Mouse (Mus musculus): ENCODE measurements around the gene Zyx.

Gene Zyx

DNA sequence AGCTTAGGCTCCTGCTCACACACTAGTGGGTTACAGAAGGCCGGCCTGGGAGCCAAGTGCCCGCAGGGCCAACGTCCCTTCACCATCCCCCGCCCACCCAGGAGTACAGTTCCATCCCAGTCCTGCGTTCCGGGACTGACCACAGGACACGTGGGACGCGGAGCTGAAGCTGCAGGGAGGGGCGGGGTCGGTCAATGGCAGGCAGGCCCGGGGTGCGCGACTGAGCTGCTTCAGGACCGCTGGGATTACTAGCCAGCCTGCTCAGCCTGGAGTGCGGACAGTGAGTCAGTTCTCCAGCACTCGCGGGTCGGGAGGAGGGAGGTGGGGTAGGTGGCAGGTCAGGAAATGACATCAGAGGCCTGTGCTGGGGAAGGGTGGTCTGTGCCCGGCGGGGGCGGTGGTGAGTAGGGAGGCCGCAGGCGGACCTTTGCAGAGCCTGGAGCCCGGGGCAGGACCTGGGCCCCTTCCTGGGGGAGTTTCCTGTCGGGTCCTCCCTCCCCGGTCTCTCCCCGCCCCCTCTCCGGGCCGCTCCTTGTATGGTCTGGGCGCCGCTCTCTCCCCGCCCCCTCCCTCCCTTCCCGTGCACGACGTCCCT lies at the start of gene Zyx:
TSS of gene Zyx (plus strand) at position 205 of the 595 bp plus-strand sequence.
- peak; percentile 80 for DNase-seq (ENCODE audit: low spot score in 2 of 2)

DNA sequence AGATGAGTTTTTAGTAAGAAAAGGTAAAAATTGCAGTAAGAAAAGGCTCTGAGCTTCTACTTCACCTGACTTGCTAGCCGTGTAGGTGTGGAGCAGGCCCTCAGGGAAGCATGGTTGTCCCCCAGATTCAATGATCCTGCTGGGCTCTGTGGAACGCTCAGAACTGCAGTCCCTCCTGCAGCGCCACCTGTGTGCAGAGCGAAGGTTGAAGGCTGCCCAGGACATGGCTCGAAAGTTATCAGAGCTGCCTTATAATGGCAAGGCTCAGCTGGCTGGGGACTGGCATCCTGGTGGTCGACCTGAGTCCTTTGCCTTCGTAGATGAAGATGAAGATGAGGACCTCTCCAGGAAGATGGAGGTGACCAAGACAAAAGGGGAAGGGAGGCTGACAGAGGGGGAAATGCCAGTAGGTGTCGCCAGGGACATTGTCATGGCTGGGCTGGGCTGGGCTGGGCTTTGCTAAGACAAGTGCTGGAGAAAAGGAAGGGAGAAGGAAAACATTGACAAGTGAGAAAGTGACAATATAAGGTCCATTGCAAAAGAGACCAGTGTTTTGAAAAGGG lies 39.5 kb upstream of the Zyx start:
- DNase-seq (ENCODE audit: low spot score in 2 of 2): no peak

DNA sequence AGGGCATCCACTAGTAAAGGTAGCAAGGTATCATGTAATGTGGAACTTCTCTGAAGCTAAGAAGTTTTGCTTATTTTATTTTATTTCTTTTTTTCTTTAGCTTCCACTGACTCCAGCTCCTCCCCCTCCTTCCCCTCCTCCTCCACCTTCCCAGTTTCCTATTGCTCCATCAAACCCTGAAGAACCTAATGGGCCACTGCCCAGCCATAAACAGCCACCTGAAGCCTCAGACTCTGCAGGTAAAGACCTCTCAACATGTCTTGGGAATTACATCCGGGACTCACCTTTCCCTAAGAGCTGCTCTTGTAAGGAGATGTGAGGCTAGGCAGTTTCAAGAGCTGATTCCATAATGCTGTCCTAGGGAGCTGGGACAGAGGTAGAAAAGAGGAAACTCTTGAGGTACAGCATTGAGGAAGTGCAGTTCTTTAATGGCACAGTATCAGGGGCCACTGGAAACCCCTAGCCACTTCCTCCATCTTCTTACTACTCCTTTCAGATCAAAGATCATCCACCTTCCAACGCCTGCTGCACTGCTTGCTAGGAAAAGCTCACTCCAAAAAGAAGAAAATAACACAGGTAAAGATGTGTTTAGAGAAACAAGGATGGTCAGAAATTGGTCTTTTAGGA lies 38.9 kb upstream of the Zyx start:
- DNase-seq (ENCODE audit: low spot score in 2 of 2): no peak

DNA sequence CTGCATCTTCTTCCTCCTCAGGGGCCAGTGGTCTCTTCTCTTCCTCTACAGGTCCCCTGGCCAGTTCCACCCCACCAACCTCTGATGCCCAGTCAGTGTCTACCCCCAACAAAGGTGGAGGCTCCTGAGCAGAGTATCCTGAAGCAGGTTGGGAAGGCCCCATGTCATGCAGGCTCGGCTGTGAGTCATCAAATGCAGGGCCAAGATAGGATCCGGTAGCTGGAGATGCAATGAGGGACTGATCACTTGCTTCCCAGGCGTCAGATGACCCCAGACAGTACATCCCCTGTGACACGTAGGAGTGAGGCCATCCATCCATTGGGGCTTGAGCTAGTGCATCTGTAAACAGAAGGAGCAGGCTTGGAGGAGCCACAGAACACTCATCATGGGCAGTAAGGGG lies 31.1 kb upstream of the Zyx start:
- DNase-seq (ENCODE audit: low spot score in 2 of 2): no peak

DNA sequence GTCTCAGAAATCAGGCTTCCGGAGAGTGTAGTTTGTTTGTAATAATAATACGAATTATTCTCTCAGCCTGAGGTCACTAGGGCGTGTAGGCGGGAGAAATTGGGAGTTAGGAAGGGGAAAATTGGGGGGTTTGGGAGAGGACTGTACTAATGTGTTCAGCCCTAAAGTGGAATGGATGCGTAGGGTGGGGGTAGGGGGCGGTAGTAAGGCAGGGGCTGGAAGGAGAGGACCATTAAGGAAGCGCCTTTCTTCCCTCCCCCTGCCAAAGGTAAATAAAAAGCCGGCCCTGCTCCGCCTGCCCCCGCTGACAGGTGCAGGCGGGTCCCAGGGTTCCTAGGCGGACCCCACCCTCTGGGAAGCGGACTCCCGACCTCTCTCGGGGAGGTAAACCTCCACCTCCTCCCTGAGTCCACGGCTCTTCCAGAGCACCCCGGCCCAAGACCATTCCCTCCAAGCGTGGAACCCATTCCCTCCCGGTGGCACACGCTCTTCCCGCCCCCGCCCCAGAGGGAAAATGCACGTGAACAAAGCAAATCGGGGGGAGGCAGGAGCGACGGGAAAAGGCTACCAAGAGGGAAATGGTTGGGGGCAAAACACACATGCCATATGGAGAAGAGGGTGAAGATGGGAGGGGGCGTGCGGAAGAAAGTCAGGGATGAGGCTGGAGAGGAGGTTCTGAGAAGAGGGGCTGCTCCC lies 25.9 kb upstream of the Zyx start:
- no peak for DNase-seq (ENCODE audit: low spot score in 2 of 2)

DNA sequence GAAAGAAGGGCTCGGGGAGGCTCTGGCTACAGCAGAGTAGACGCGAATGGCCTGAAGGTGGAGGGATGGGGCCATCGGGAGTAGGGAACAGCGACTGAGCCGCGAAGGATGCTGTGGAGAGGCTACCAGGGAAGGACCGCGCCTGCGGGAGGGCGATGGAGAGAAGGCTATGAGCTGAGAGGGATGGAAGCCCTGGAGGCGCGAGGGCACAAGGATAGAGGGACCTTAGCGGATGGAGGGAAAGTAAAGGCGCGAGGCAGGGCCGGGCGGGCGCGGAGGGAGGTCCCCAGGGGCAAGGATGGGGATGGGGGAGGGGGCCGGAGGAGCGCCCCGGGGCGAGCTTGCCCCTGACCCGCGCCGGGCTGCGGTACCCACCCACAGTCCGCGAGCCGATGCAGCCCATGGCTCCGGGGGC lies 25.4 kb upstream of the Zyx start:
- peak in 1 of 2 experiments; percentile 50 for DNase-seq (ENCODE audit: low spot score in 2 of 2)

DNA sequence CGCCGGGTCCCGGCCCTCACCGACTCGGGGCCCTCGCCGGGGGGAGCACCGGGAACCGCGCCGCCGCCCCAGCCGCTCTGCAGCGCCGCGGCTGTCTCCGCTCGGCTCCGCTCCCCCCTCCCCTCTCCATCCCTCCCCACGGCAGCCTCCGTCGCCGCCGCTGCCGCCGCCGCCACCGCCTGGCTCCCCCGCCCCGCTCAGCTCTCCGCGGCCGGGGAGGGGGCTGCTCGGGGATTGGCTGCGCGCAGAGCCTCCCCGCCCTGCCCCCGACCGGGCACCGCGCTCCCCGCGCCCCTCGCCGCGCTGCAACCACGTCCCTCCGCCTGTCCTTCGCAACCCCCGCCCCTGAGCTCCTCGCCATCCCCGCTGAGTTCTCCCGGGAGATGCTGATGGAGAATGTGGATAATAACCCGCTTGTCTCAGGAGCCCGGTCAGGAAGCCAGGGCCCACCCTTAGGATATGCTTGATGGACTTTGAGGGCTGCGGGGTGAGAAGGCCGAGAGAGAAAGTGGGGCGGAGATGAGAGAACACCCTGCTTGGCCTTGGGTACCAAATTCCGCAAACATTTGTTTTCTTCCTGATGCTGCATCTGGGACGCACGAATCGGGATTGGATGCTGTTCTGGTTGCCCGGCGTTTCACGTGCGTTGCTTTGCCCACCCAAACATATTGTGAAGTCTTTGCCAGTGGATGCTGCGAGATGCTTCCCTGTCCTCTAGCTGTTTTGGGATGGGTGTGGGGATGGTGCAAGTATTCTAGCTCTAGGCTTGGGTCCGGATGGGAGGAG lies 24.8 kb upstream of the Zyx start, which contains the start of gene Fam131b:
TSS of gene Fam131b (minus strand) at position 162 of the 786 bp plus-strand sequence.
- DNase-seq (ENCODE audit: low spot score in 2 of 2): peak; percentile 67 to 76

DNA sequence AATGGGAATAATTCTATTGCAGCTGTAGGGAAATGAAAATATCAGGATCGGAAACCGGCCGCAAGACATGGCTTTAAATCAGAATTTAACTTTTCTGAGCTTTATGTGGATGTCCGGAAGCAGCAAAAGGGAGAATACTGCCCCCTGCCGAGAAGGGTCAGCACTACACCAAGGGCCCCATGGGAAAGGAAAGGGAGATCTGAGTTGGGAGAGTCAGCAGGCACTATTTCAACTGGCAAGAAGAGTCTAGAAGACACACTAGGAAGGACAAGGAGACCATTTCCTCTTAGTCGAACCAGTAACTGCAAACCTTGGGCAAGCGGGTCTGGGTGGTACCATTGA lies 24.2 kb upstream of the Zyx start:
- peak; percentile 88 to 91 for DNase-seq (ENCODE audit: low spot score in 2 of 2)

DNA sequence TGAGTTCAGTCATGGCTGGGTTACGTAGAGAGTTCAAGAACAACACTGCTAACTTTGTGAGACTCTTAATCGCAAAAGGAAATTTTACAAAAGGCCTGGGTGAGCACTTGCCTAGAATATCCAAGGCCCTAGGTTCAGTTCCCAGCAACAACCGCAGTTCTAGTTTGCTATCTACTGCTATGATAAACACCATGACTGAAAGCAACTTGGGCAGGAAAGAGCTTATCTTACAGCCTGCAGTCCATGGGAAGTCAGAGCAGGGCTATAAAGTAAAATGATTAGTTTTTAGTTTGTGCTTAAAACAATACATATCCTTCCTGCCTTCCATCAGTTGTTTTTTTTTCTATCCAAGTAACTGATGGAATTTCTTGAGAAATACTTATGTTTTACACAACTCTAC lies 22.9 kb upstream of the Zyx start:
- no peak for DNase-seq (ENCODE audit: low spot score in 2 of 2)

DNA sequence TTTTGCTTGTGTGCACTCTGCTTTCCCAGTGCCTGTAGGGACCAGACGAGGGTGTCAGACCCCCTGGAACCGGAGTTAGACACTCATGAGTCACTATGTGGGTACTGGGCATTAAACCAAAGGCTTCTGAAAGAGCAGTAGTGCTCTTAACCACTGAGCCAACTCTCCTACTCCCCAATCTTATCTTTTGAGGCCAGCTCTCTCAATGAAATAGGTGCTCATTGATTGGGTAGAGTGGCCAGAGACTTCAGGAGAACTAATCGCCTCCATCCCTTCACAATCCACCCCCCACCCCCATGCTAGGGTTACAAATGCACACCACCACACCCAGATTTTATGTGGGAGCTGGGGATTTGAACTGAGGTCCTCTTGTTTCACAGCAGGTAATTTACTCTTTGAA lies 20.7 kb upstream of the Zyx start:
- no peak for DNase-seq (ENCODE audit: low spot score in 2 of 2)

DNA sequence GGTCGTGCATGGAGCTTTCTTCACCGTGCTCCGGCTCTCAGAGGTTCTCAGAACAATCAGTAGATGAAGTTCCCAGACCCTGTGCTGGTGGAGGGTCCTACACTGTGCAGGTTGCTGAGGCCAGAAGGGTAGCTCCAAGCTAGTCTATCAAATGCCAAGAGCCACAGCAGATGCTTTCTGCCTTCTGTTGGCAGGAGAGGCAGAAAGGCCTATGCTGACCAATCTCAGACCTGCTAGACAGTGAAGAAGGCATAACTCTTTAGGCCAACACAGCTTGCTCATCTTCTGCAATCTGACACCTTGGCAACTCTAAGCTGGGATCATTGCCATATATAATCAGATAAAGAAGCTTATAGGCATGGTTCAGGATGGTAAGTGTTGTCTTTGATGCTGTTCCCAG lies 19.2 kb upstream of the Zyx start:
- no peak for DNase-seq (ENCODE audit: low spot score in 2 of 2)

DNA sequence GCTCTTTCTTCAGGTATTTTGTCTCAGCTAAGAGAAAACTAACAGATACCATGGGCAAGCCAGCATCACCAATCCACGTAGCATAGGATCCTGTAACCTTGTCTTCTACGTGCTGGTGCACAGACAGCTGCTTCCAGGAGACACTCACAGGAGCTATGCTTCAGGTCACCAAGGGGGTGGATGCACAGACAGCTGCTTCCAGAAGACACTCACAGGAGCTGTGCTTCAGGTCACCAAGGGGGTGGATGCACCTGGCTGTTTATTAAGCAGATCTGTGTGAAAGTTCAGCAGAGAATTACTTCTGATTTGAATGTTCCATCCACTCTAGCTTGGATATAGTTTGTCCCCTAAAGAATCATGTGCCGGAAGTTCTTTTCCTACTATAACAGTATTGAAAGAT lies 18.5 kb upstream of the Zyx start:
- DNase-seq (ENCODE audit: low spot score in 2 of 2): no peak

DNA sequence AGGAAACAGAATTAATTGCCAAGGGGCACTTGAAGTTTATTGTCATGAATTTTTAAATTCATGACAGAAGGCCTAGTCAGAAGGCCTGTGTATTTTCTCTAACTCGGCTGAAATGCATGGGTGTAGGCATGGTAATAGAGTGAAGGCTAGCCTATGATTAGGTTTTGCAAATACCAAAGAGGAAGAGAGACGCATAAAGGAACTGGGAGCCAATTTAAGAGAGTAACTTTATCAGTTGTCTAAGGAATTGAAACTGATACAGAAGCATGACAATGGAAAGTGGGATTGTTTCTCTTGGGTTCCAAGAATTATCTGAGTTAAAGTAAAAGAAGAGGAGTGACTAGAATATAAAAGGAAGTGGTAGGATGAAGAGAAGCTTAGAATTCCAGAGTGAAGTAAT lies 10.2 kb upstream of the Zyx start:
- DNase-seq (ENCODE audit: low spot score in 2 of 2): no peak

DNA sequence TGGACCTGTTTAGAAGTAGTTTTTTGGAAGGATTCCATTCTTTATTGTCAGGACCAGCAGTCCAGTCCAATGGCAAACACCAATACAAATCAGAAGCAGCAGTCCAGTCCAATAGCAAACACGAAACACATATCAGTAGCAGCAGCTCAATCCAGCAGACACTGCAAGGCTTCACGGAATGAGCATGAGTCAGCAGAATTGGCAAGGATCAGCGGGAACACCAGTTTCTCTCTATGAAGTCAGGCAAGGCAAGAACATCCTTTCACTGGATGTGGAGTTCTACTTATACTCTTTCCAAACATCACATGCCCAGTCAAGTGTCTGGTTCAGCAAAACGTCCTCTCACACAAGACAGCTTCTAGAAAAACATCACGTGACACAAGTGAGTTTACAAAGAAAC lies 9.4 kb upstream of the Zyx start:
- DNase-seq (ENCODE audit: low spot score in 2 of 2): no peak

DNA sequence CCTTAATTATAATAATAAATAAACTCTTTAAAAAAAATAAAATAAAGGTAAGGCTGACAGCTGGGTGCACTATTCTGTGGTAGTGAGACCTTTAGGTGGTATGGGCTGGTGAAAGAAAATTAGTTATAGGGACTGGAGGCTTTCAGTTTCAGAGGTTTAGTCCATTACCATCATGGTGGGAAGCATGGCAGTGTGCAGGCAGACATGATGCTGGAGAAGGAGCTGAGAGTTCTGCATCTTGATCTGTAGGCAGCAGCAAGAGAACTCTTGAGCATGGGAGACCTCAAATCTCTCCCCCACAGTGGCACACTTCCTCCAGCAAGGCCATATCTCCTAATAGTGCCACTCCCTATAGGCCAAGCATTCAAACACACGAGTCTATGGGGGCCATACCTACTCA lies 7.3 kb upstream of the Zyx start:
- no peak for DNase-seq (ENCODE audit: low spot score in 2 of 2)

DNA sequence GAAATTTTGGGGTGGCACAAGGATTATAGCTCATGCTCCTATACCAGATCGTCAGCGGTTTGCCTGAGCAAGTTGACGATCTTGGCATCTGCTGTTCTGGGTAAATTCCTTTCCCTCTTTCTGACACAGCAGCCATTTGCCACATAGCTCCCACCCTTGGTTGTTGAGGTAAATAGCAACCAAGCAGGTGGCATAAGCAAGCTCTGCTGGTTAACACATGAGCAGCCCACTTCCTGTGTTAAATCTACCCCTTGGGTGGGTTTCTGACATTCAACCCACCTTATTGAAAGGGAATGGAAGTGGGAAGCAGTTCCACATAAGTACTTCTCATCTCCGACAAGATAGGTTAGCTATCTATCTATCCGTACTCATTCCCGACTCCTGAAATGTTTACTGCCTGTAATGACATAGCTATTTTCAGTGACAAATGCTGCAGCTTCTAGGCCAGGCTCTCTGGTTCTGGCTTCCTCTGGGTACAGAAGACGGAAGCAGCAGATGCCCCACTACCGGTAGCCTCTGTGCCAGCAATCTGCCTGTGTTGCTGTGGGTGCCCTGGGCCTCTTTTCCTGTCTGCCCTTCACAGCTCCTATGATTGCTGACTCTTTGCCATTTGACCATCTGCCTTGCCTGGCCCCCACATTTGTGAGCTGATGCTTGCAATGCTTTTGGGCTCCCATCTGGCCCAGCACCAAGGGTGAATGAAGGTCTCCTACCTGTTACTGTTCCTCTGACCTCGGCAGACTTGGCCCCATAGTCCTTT lies 5.9 kb upstream of the Zyx start:
- DNase-seq (ENCODE audit: low spot score in 2 of 2): no peak

DNA sequence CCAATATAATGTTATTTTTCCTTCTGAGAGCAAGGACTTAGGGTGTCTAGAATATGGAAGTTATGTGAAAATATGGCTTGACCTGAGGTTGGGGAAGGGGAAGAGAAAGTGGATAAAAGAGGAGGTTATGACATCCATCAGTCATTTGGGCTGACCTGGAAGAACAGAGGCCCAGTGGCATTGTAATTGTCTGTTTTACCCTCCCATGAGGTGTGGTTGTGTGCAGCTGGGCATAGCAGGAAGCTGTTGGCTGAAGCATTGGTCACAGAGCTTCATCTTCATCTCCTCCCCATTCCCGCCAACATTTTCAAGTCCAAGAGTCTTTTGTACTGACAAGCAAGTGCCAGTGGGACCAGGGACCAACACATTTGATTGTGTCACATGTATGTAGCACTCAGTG lies 5.2 kb upstream of the Zyx start:
- DNase-seq (ENCODE audit: low spot score in 2 of 2): no peak

DNA sequence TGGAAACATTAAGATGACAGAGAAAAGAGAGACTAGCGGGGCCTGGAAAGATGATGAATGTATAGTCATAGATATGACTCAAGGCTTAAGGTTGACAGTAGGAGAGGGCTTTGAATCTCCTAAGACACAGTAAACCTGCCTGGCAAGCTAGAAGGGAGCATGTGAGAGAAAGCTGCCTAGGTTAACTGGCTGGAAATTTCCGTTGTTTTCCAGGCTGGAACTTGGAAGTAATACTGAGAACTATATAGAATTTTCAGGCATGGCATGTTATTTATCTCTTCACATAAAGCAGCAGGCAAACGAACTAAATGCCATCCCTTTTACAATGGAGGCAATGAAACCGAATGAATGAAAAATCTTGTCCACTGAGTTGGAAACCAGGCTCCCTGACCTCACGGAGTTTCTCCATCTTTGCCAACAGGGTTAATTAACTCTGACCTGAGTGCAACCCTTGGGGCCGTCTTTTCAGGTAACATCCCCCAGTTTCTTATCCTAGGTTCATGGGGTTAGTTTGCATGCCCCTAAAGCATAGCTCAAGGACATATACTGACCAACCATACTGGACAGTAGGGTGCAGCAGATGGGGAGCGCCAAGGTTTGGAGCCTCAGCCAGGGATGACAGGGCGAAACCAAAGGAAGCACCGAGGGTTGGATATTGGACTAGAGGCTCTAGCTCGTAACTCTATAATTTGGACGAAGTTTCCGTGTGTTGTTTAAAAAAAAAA lies 987 bp upstream of the Zyx start:
- DNase-seq (ENCODE audit: low spot score in 2 of 2): no peak

DNA sequence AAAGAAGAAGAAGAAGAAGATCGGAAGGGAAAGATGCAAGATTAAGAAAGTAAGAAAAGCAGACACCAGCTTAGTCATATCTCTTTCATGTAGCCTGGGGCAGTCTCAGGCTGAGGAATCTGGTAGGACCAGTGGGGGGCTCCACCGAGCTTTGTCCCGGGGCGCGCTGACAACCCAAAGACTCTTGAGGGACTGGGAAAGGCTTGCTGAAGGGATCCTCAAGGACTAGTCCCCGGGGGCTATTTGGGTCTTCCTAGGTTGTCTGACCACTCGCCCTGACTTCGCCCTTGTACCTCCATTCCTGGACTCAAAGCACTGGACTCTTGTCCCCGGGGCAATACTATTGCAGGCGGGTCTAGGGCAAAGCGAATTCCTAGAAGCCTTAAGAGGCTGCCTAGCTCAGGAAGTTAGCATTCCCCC lies 414 bp upstream of the Zyx start:
- peak; percentile 68 to 76 for DNase-seq (ENCODE audit: low spot score in 2 of 2)

DNA sequence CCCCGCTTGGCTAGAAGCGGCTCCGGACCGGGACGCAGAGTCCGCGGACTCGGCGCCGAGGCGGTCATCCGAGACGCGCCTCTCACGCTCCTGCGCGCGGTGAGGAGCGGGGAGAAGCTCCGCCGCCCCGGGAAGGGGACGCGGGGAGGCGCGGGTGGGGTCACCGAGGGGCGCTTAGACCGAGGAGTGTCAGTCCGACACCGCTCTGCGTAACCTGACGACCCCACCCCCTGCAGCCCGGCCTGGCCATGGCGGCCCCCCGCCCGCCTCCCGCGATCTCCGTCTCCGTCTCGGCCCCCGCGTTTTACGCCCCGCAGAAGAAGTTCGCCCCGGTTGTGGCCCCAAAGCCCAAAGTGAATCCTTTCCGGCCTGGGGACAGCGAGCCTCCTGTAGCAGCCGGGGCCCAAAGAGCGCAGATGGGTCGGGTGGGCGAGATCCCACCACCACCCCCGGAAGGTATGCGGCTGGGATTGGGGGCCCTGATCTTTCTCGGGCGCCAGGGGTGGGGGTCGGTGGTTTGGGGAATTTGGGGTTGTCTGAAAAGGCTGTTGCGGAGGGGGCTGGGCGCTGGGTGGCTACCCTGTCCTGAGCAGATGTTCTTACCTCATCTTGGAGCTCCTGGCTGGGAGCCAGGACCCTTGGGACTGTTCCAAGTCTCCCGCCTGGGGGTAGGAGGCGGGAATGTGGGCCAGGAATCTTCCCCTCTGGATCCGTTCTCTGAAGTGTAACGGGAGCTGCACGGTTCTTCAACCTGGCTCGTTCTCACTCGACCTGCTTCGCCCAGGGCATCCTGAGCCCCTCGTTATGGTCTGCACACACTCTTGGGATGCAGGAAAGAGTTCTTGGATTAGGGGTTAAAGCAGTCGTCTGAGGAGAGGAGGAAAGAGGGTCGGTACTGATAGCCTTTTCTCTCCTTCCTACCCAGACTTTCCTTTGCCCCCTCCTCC lies 864 bp downstream of the Zyx start:
- peak; percentile 80 to 81 for DNase-seq (ENCODE audit: low spot score in 2 of 2)
